Mouse (Mus musculus) left cerebral cortex, postnatal 4 days (tissue): ENCODE measurements around the gene Bag3. TPM values are rescaled to one million over a fixed set of nuclear protein-coding genes. Genes with fewer than 3 reads are reported as not detected.

Experiments
- DNase-seq: peaks from one replicate; pipeline ENCODE4 v3.0.0-alpha.2; 2022
- intact Hi-C: fragments of 180-260 bp; cut with DNase I; formaldehyde crosslinking; loops from one replicate; pipeline ENCODE4 v1.15.1; 2025
- total RNA-seq, 2 experiments: library from RNA; stranded (reverse); gene quantifications; 2 replicates each; pipeline ENCODE4 v1.2.3; 2021

Bag3 gene
- total RNA-seq, 2 experiments from 2014 or later = 3.8 to 4.4 TPM

GRCm38 (mm10) chr7:128536074-128536473, 12.7 kb downstream of the Bag3 start:
- intact Hi-C loops = no loop called here
- no peak for DNase-seq

GRCm38 (mm10) chr7:128537676-128538075, 14.3 kb downstream of the Bag3 start:
- intact Hi-C loops = no loop called here
- DNase-seq = no peak

DNA sequence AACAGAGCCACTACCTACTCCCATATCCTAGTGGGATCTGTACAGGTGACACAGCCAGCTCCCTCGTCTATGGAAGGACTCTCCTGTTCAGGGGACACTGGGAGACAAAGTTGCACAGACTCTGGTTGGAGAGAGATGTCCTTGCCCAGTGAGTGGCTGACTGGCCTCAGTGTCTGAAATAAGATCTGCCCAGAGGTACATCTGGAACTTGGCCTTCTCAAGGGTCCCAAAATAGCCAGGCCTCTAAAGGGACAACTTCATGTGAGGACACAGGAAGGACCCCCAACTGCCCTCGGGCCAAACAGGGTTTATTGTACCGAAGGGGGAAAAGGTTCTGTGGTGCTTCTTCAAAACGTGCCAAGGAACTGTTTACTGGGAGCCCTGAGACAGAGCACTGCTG, 14.8 kb downstream of the Bag3 start:
- intact Hi-C loops = no loop called here
- DNase-seq = no peak

GRCm38 (mm10) chr7:128538769-128539168, 15.4 kb downstream of the Bag3 start:
- intact Hi-C loops = no loop called here
- DNase-seq = no peak

- no peak for DNase-seq
- intact Hi-C loops = no loop called here
Observed at GRCm38 (mm10) chr7:128540111-128540510, 16.7 kb downstream of the Bag3 start.

- intact Hi-C loops = no loop called here
- no peak for DNase-seq
Observed at GRCm38 (mm10) chr7:128540734-128541133, 17.3 kb downstream of the Bag3 start.

DNA sequence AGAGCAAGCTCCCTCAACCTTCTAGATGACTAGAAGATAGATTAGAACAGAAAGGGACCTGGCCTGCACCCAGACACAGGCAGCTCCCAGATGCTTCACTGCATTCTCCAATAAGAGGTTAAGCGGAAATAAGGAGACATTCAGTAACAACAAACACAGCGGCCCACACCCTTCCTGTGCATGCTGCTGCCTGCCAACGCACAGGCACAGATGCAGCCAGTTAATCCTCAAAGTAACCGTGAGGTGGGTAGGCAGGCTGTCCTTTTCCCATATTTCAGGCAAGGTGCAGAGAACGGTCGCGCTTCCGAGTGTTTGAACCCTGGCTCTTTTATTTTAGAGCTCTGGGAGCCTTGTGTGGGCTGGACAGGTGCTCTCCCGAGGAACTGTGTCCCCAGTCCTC, 17.8 kb downstream of the Bag3 start:
- intact Hi-C loops = no loop called here
- DNase-seq = peak; percentile 36

- no peak for DNase-seq
- intact Hi-C loops = no loop called here
Observed at GRCm38 (mm10) chr7:128541771-128542170, 18.4 kb downstream of the Bag3 start.

GRCm38 (mm10) chr7:128542488-128542887, 19.1 kb downstream of the Bag3 start:
- DNase-seq = no peak
- intact Hi-C loops = no loop called here

GRCm38 (mm10) chr7:128543148-128543855, 19.9 kb downstream of the Bag3 start:
- no peak for DNase-seq
- intact Hi-C loops = no loop called here

GRCm38 (mm10) chr7:128543961-128544360, 20.5 kb downstream of the Bag3 start:
- DNase-seq = no peak
- intact Hi-C loops = no loop called here

DNA sequence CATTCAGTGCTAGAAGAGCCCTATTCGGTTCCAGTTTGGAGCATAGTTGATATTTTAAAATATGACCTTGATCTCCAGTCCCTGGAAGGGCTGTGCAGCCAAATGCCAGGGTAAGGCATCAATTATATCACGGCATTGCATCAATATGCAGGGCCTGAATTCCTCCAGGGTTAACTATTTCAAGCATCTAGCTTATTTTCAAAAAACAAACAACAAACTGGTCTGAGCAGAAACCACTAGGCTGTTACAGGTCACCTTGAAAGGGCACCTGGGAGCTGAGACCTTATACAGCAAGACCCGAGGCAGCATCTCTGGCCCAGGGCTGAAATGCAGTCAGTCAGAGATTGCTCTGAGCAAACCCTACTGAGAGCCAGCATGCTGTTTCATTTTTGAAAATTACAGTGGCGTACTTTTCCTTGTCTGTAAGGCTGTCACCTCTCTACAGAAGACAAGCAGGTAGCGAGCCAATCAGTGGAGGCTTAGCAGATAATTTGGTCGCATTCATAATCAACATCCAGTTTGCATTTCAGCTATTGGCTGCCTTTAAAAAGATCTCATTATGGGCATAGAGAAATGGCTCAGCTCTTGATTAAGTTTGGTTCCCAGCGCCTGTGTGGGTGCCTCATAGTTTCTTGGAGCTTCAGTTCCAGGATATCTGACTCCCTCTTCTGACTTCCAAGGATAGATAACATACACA, 21.3 kb downstream of the Bag3 start:
- intact Hi-C loops = no loop called here
- no peak for DNase-seq

GRCm38 (mm10) chr7:128546031-128546430, 22.6 kb downstream of the Bag3 start:
- no peak for DNase-seq
- intact Hi-C loops = no loop called here

DNA sequence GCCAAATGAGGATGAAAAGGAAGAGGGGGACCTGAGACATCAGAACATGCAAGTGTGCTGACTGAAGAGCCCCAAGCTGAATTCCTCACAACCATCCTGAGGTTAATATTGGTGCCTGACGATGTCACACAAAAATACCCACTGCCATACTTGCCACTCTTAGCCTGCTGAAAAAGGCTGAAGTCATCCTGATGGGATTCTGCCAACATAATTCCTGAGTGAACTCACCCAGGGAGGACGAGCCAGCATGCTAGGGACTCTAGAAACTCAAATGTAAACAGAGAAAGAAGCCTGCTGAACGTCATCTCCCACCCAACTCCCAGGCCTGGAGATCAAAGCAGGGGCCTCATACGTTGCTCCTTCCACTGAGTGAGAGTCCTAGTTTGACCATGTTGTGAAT, 25.7 kb downstream of the Bag3 start:
- DNase-seq = no peak
- intact Hi-C loops = no loop called here

- DNase-seq = no peak
- intact Hi-C loops = no loop called here
Observed at GRCm38 (mm10) chr7:128550328-128551086, 27.1 kb downstream of the Bag3 start.

DNA sequence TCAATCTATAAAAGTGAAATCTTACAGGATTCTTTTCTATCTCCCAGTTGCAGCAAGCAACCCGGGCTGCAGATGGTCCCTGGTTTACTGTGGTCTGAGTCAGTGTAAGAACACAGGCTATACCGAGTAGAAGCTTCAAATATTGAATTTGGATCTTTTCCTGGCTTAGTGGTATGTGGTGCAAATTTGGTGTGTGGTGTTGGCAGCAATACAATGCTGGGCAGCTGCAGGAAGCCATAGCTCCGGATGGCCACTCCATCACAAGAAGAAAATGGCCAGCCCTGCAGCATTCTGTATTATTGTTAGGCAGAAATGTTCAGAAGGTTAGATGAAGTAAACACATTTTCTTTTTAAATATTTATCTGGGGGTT, 27.7 kb downstream of the Bag3 start:
- no peak for DNase-seq
- intact Hi-C loops = no loop called here

DNA sequence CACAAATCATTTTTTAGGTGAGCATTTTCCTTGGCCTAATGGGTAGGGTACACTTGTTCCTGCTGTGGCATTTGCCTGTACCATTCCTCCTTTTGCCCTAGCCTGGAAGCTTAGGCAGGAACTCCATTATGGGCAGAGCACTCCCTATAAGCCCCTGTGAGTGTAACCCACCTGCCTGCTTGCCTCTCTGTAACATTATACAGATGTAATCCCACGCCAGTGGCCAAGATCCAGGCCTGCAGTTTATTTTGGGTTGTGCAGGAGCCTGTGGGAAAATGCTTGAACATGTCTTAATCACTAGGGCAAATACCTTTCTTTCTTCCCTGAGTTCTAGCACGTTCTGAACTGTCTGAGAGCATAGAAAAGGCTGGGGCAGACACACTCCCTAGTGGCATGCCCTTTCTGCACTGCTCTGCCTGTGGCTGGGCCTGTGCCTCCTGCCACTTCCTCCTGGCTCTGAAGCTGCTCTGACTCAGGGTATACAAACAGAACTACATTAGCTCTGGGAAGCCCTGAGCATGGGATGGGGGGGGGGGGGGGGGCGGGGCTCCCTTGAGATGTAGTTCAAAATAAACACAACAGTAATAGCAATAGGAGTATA, 29.8 kb downstream of the Bag3 start:
- no peak for DNase-seq
- intact Hi-C loops = no loop called here

DNA sequence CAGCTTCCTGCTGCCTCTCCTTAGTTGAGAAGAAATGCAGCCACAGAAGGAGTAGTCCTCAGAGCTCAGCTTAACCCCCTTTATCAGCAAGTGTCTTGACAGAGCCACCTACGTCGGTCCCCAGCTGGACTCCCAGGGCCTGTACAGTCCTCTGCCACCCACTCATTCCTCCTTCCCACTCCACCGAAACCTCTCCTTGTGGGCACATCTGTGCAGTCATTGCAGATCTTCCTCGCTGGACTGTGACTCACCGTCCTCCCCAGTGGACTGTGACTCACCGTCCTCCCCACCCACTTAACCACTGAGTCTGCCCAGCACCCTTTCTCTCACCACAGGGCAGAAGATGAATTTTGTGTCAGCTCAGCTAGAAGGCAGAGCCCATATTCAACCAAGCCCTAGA, 31.1 kb downstream of the Bag3 start:
- intact Hi-C loops = no loop called here
- DNase-seq = no peak

DNA sequence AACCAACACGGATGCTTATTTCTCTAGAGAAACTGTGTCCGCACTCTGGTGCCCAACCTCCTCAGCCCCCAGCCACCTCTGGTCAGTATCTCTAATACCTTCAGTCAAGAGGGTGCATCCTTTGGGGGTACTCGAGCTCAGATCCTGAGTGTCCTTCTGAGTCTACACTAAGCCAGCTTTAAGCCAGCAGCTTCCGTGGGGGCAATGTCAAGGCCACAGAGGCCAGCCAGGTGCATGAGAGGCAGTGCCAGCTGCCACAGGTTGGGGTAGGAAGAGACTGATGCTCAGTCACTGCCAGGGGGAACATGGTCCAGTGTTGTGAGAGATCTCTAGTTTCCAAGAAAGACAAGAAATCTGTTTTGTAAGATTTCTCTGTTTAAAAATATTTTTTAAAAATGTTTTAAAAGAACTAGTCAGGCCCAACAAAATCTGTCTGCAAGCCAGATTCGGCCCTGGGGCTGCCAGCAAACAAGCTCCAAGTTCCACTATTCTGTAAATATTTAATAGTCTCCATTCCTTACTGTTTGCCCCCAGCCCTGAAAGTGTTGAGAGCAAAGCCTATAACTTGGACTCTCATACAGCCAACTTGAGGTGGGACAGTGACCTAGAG, 31.8 kb downstream of the Bag3 start:
- no peak for DNase-seq

GRCm38 (mm10) chr7:128556923-128557430, 33.6 kb downstream of the Bag3 start:
- no peak for DNase-seq
- intact Hi-C loops = no loop called here

More for the DNA sequence above, 31.8 kb downstream of the Bag3 start:
- intact Hi-C loops = no loop called here

DNA sequence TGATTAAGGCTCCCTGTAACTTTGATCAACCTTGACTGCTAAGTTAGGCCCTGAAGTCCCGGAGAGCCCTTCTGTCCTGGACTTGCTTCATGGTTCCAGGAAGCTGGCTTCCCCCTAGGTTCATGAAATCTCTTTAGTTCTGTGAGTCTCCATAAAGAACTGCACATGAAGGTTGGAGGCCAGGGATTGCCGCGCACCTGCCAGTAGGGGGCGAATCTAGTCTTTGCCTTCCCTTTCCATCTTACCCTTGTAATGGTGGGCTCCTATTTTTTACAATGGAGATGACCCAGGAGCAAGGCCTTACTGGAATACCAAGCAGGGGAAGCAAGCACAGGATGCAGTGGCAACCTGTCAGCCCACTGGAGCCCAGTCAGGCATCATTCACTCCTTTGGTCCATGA, 40.0 kb downstream of the Bag3 start:
- intact Hi-C loops = no loop called here
- DNase-seq = no peak
